Mouse (Mus musculus): ENCODE data around the gene Ablim1.

The Ablim1 gene

GRCm38 (mm10) chr19:57305972-57306371, 8.7 kb downstream of the Ablim1 start:
- CTCF ChIA-PET, result no interaction called here

GRCm38 (mm10) chr19:57304666-57305065, 10.1 kb downstream of the Ablim1 start:
- CTCF ChIA-PET, result interaction anchor here (0.6 kb wide), 1 partner anchor 24 kb away, joined by 3 read pairs; no protein-coding TSS in a partner anchor

DNA sequence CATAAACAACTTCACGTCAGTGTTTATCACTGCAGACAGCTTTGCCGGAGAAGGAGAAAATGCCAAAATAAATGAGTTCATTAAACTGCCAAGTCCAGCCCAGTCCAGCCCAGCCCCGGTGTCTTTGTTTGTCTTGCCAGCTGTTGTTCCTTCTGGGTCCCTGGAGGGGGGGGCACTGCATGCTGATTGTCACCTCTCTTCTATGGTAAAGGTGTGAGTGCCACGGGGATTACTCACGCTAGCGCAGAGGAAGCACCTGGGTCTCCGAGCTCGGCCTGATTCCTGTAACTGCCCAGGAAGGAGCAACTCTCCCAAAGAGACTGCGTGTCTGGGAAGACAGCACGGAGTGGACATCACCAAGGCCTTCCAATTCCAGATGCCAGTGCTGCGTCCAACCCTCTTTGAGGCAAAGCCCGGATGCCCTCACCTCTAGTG, 12.7 kb downstream of the Ablim1 start:
- CTCF ChIA-PET, result no interaction called here

GRCm38 (mm10) chr19:57298006-57298405, 16.7 kb downstream of the Ablim1 start:
- CTCF ChIA-PET, result no interaction called here

- CTCF ChIA-PET, result no interaction called here
Observed at GRCm38 (mm10) chr19:57297447-57297846, 17.3 kb downstream of the Ablim1 start.

DNA sequence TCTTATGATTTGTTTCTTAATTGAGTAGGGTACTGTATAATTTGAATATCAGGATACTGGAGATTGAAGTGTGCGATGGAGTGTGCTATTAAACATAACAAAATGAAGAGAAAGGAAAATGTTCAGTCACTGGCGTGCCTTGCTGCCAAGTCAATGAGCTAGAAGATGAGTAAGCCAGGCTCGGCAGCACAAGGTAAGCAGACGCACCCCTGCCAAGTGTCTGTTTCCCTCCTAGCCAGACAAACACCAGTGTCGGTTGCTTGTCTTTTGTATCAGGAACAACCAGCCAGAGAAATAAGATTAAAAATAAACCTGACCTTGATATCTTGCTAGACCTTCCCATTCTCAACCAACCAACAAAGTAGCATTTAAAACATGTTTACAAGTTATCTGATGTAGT, 18.2 kb downstream of the Ablim1 start:
- CTCF ChIA-PET, result no interaction called here

- CTCF ChIA-PET, result no interaction called here
Observed at GRCm38 (mm10) chr19:57295521-57295920, 19.2 kb downstream of the Ablim1 start.

DNA sequence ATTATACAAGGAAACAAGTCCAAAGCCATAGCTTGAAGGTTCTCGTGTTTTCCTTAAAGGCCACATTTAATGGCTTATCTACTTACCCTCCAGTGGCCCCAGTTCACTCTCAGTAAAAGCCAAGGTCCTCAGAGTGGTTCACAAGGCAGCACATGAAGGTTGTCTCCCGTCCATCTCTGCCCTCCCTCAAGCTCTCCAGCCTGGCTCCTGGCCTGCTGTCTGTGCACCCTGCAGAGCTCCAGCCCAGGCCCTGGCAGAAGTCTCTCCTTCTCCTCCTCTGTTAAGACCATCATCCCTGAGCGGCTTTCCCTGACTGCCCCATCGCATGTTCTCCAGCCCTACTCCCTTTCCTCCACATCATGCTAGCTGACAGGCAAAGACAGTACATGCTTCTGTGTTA, 20.4 kb downstream of the Ablim1 start:
- CTCF ChIA-PET, result no interaction called here

DNA sequence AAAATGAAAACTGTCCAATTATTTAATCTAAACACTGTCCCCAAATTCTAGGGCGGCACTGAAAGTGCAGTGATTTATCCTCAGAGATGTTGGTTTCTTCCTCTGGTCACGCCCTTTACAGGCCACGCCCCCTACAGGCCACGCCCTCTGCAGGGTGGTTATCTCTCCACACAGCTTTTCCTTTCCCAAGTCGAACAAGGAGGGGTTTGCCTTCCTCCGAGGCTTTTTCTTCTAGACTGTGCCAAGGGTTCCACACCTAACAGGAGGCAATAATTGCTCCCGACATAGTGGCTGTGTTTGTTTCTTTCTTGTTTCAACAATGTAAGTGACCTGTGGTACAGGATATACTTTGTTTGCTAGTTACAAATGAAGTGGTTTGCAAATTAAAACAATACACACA, 21.0 kb downstream of the Ablim1 start:
- CTCF ChIA-PET, result no interaction called here

GRCm38 (mm10) chr19:57283310-57283709, 31.4 kb downstream of the Ablim1 start:
- CTCF ChIA-PET, result no interaction called here

DNA sequence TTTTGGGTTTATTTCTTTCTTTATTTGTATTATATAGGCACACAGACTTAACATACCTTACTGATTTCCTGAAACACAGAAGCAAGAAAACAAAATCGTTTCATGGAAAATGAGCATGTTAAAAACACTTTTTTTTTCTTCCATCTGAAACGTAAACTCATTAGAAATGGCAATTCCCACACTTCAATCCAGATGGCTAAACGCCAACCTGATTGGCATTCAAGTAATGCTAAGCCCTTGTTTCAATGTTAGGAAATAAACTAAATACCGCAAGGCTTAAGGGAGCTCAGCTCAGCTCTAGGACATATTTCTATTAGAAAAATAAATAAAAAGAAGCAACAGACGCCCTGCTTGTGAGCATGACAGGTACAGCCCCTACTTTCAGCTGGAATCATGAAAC, 32.1 kb downstream of the Ablim1 start:
- CTCF ChIA-PET, result interaction anchor here (0.7 kb wide), 1 partner anchor 652 kb away, joined by 3 read pairs; no protein-coding TSS in a partner anchor

- CTCF ChIA-PET, result no interaction called here
Observed at GRCm38 (mm10) chr19:57279666-57280065, 35.1 kb downstream of the Ablim1 start.

- CTCF ChIA-PET, result no interaction called here
Observed at GRCm38 (mm10) chr19:57278263-57278662, 36.5 kb downstream of the Ablim1 start.

GRCm38 (mm10) chr19:57277010-57277409, 37.7 kb downstream of the Ablim1 start:
- CTCF ChIA-PET, result no interaction called here

- CTCF ChIA-PET, result no interaction called here
Observed at GRCm38 (mm10) chr19:57275166-57275953, 39.4 kb downstream of the Ablim1 start.

GRCm38 (mm10) chr19:57274717-57275116, 40.0 kb downstream of the Ablim1 start:
- CTCF ChIA-PET, result no interaction called here

DNA sequence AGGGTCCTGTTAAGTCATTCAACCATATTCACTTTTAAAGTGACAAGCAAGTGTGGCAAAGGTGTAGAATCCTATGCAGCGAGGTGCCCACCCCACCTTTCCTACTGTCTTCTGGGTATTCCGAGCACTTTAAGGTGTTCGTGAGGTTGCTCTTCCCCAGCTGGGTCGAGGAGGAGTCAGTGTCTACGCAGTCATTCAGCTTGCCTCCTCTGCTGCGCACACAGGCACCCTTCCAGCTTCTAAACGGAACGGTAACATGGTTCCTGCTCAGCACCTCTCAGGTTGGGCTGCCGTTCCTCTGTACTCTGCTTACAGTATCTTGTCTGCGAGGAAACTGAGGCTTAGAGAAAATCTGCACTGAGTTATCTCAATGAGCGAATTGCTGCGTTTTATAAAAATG, 40.4 kb downstream of the Ablim1 start:
- CTCF ChIA-PET, result no interaction called here

- CTCF ChIA-PET, result no interaction called here
Observed at GRCm38 (mm10) chr19:57272824-57273613, 41.7 kb downstream of the Ablim1 start.

DNA sequence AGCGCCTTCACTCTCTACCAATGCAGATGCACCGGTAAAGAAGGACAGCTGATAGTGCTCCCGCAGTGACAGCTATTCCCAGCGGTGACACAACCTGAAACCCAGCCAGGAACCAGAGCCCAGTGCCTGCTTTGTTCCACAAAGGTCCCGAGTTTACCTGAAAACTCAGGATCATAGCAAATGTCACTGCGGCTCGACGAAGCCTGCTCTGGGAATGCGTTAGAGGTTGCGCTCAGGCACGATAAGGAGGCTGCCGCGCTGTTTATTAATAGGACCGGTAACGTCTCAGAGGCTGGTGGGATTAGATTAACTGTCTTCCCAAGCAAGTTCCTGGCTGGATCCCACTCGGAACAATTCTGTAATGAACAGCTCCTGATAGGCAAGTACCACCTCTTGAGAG, 43.0 kb downstream of the Ablim1 start:
- CTCF ChIA-PET, result no interaction called here

DNA sequence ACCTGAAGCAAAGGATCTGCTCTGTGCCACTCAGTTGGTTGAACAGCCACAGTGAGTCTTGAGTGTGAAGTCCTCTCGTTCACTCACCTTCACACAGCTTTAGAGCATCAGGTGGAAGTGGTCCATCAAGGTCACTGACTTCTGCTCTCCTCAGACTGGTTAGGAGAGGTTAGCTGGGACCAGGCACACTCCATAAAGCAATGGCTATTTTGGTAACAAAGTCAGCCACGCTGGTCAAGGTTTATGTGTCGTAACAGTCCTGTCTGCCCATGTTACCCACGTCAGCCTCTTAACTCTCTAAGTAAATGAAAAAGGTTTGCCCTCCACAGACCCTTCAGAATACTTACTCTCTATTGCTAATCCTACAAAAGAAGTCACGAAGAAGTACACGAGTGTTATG, 44.0 kb downstream of the Ablim1 start:
- CTCF ChIA-PET, result no interaction called here

GRCm38 (mm10) chr19:57269791-57270190, 44.9 kb downstream of the Ablim1 start:
- CTCF ChIA-PET, result interaction anchor here (0.5 kb wide), 1 partner anchor 282 kb away, joined by 3 read pairs; no protein-coding TSS in a partner anchor

DNA sequence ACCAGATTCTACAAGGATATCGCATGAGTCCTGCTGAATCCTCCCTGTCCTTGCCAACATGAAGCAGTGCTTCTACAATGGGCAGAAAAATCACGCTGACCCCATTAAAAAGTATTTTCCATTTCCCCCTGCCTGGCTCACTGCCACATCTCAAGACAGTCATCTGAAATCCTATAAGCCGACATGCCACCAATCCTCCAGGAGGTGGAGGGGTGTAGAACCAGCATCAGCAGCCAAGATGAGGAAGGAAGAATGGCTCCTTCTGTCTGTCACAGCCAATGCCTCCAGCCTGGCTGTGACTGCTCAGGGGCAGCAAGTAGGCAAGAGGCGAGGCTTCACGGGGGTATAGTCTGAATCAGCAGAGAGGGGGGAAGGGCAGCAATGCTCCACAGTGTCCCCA, 47.2 kb downstream of the Ablim1 start:
- CTCF ChIA-PET, result no interaction called here

GRCm38 (mm10) chr19:57266374-57267085, 48.2 kb downstream of the Ablim1 start:
- CTCF ChIA-PET, result no interaction called here

Data from spleen, embryonic (tissue).